Mouse (Mus musculus): ENCODE data around the gene Hcn4.

- TF ChIP-seq CTCF (IDR thresholded peaks at IDR 0.05; ENCODE audit: low read depth, low read length) = no peak
- TF ChIP-seq POLR2AphosphoS5 (IDR thresholded peaks at IDR 0.05; ENCODE audit: insufficient replicate concordance, low read depth, low read length) = no peak
Observed at GRCm38 (mm10) chr9:58816458-58816857, 6.8 kb upstream of the Hcn4 start.

Data from G1E (cell line).